Mouse (Mus musculus) small intestine, adult 2 months (tissue): Measurements from ENCODE around the gene Shld1. TPM values are rescaled to one million over a fixed set of nuclear protein-coding genes. Genes with fewer than 3 reads are reported as not detected.

Experiments
- H3K27ac ChIP-seq: fragments of 200-500 bp; 2 replicates; pipeline ENCODE4 v1.5.1; 2012; ENCODE audit warnings: low read depth, low read length, control low read depth, inconsistent platforms; ENCODE audit not compliant: insufficient read depth
- H3K27me3 ChIP-seq: fragments of 200-500 bp; 2 replicates; pipeline ENCODE4 v1.6.1; 2012; ENCODE audit warnings: mild to moderate bottlenecking, moderate library complexity, low read length, inconsistent platforms; ENCODE audit not compliant: control insufficient read depth, insufficient read depth
- H3K36me3 ChIP-seq: fragments of 200-500 bp; 2 replicates; pipeline ENCODE4 v1.6.1; 2012; ENCODE audit warnings: mild to moderate bottlenecking, low read length, control low read depth, inconsistent platforms; ENCODE audit not compliant: control insufficient read depth, insufficient read depth
- H3K4me1 ChIP-seq: fragments of 200-500 bp; 2 replicates; pipeline ENCODE4 v1.6.1; 2012; ENCODE audit warnings: low read length, inconsistent platforms, mixed read lengths; ENCODE audit not compliant: control insufficient read depth, insufficient read depth, insufficient read length
- H3K4me3 ChIP-seq: fragments of 200-500 bp; 2 replicates; pipeline ENCODE4 v1.5.1; 2012; ENCODE audit warnings: low read depth, mild to moderate bottlenecking, control low read depth, inconsistent platforms, low read length, moderate library complexity
- CTCF ChIP-seq: fragments of 200-500 bp; IDR thresholded peaks from 2 replicates; pipeline ENCODE4 v1.5.1; 2012; ENCODE audit warnings: low read depth, mild to moderate bottlenecking, control low read depth, inconsistent platforms, low read length, moderate library complexity, mixed read lengths; ENCODE audit not compliant: insufficient replicate concordance, insufficient read length; ENCODE audit errors: extremely low read depth
- POLR2A ChIP-seq: fragments of 200-500 bp; IDR thresholded peaks from 2 replicates; pipeline ENCODE4 v1.6.1; 2012; ENCODE audit warnings: low read depth, mild to moderate bottlenecking, control low read depth, inconsistent platforms, low read length, moderate library complexity
- WGBS: fragments of 180-500 bp; shearing (Covaris S2); methylation state at CpG from one replicate; pipeline ENCODE4 v1.1.7; 2018; 5-methylcytosine and 5-hydroxymethylcytosine counted together
- polyA plus RNA-seq: library from polyadenylated mRNA; depleted of rRNA; stranded (reverse); fragments of >200 nt; gene quantifications from 2 replicates; pipeline ENCODE4 v1.2.3, GENCODE M21; 2012; rRNA removed

Shld1 gene
- 4.6 and 8.9 TPM in 2 replicates for polyA plus RNA-seq

- Histone ChIP-seq H3K27me3 (no peaks in the 10 kb centered on the region), H3K4me1 (peaks cover 16% of the 10 kb centered on the region), H3K4me3 (peak within 1 kb of the TSS; percentile 65), H3K36me3 (peaks cover 1% of the 10 kb centered on the region; the same call in 1 of the 2 replicates), H3K27ac (peak within 1 kb of the TSS; percentile 87)
- TF ChIP-seq CTCF (no peak), POLR2A (peak; percentile 13; the same call in 1 of the 2 replicates)
- WGBS, result 5% methylated on average over 33 of the region's 33 CpGs
Observed at GRCm38 (mm10) chr2:132686756-132687737, at the start of gene Shld1. Gene Shld1 (plus strand): TSS chr2:132686931.

- H3K4me3 ChIP-seq, result no peak overlapping the region
- no peaks in the 10 kb centered on the region for H3K27me3 ChIP-seq
- H3K4me1 ChIP-seq, result peaks cover 6% of the 10 kb centered on the region; the same call in 1 of the 2 replicates
- no peak overlapping the region for H3K27ac ChIP-seq
- 88% methylated on average over 6 of the region's 6 CpGs for WGBS
- no peaks in the 10 kb centered on the region for H3K36me3 ChIP-seq
- TF ChIP-seq POLR2A (no peak), CTCF (no peak)
Observed at GRCm38 (mm10) chr2:132638306-132638705, 48.4 kb upstream of the Shld1 start.

- H3K27ac ChIP-seq, result no peak overlapping the region
- no peak for TF ChIP-seq POLR2A
- TF ChIP-seq CTCF, result no peak
- WGBS, result 58% methylated on average over 7 of the region's 7 CpGs
- H3K36me3 ChIP-seq, result no peaks in the 10 kb centered on the region
- peaks cover 9% of the 10 kb centered on the region; the same call in 1 of the 2 replicates for H3K4me1 ChIP-seq
- H3K27me3 ChIP-seq, result no peaks in the 10 kb centered on the region
- H3K4me3 ChIP-seq, result no peak overlapping the region
Observed at GRCm38 (mm10) chr2:132639337-132639736, 47.4 kb upstream of the Shld1 start.

- TF ChIP-seq POLR2A (no peak), CTCF (no peak)
- Histone ChIP-seq H3K4me1 (peaks cover 9% of the 10 kb centered on the region; the same call in 1 of the 2 replicates), H3K27me3 (no peaks in the 10 kb centered on the region), H3K36me3 (no peaks in the 10 kb centered on the region), H3K27ac (no peak overlapping the region), H3K4me3 (no peak overlapping the region)
- WGBS, result 30% methylated on average over 3 of the region's 3 CpGs
Observed at GRCm38 (mm10) chr2:132641196-132641595, 45.5 kb upstream of the Shld1 start.

GRCm38 (mm10) chr2:132643161-132643560, 43.6 kb upstream of the Shld1 start:
- H3K27me3 ChIP-seq, result no peaks in the 10 kb centered on the region
- 25% methylated on average over 4 of the region's 4 CpGs for WGBS
- H3K36me3 ChIP-seq, result no peaks in the 10 kb centered on the region
- peaks cover 9% of the 10 kb centered on the region; the same call in 1 of the 2 replicates for H3K4me1 ChIP-seq
- peak overlapping the region; percentile 44 for H3K27ac ChIP-seq
- H3K4me3 ChIP-seq, result no peak overlapping the region
- TF ChIP-seq POLR2A (no peak), CTCF (no peak)

- Histone ChIP-seq H3K36me3 (no peaks in the 10 kb centered on the region), H3K27me3 (no peaks in the 10 kb centered on the region), H3K27ac (no peak overlapping the region), H3K4me3 (no peak overlapping the region), H3K4me1 (peaks cover 7% of the 10 kb centered on the region)
- 77% methylated on average over 17 of the region's 17 CpGs for whole genome bisulfite sequencing
- TF ChIP-seq POLR2A, result no peak
- TF ChIP-seq CTCF, result no peak
Observed at GRCm38 (mm10) chr2:132646856-132647745, 39.6 kb upstream of the Shld1 start.
